Mouse (Mus musculus): Measurements from ENCODE around the gene Slc38a4.

The Slc38a4 gene

DNA sequence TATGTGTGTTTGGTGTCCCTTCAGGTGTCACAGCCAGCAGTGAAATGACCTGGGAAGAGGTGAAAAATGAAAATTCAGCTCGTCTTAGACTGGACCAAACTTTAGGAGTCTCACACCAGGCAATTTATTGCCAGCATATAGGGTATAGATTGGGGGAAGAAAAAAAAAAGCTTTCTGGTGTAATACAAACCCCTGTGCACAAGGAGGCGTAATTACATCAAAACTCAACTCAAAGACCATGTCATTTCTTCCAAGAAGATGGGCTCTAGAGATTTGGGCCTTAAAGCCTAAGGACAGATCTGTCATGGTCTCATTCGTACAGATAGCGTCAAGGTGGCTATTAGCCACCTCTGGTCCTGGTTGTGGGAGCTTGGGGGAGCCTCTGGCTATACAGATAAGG, 86.0 kb downstream of the Slc38a4 start:
- no peak for DNase-seq (ENCODE audit: low spot score in 2 of 2)

DNA sequence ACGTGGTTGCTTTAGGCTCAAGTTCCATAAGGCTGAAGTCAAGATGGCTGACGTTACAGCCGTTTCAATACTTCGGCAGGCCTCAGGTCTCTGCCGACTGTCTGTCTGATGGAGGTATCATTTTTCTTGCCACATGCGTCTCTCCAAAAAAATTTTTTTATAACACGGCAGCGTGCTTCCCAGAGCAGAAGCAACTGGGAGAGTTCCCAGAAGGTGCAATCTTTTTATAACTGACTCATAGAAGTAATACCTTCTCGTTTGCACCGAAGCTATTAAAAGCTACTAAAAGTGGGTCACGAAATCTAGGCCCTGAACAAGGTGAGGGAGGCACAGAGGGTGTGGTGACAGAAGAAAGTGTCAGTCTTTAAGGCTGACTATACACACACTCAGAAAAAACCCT, 87.0 kb downstream of the Slc38a4 start:
- no peak for DNase-seq (ENCODE audit: low spot score in 2 of 2)

DNA sequence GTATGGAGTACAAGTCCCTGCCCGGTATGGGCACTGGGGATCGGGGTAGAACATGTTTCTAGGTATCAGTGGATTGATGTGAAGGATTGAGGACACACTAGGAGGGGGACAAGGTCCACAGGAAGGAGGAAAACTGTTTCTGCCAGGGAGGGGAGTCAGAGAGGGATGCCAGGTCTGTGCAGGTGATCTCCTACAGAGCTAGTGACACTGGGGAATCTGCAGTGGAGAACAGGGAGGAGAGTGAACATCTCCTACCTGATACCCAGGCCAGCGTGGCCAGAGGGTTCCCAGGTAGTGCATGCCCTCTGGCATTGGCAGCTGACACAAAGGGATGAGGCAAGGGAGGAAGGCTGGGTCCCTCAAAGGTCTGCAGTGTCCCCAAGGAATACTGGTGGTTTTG, 89.4 kb downstream of the Slc38a4 start:
- no peak for DNase-seq (ENCODE audit: low spot score in 2 of 2)

DNA sequence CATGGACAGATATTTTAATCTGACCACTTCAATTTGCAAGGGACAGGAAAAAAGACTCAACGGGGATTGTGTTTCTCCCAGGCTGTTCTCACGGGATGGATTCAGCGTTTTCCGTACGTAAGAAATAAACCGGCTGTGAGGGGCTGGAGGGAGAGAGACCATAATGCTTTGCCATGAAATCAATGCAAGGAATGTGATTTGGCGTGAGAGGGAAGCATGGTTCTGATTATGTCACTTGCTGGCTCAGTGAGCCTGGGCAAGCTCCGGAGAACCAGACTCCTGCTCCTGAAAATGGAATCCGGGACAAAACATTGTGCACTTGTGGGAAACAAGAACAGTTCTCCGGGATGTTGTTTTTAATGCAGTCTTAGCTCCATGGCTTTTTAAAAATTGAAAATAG, 92.0 kb downstream of the Slc38a4 start:
- no peak for DNase-seq (ENCODE audit: low spot score in 2 of 2)

DNA sequence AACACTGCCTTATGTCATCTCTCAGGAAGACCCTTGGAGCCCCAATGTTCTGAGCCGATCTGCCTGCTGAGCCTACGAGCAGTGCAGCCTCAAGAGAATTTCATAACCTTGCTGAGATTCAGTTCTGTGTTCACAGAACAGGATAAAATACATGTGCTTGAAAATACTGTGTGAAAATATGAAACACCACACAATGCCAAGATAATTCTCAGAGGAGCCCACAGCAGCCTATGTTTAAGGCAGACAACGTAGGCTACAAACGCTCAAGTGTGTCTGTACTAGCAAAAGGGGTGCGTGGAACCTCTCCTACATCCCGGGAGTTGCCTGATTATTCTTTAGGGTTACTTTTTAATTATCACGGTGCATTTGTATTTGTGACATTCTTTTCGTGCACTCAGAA, 92.4 kb downstream of the Slc38a4 start:
- DNase-seq (ENCODE audit: low spot score in 2 of 2) = no peak

DNA sequence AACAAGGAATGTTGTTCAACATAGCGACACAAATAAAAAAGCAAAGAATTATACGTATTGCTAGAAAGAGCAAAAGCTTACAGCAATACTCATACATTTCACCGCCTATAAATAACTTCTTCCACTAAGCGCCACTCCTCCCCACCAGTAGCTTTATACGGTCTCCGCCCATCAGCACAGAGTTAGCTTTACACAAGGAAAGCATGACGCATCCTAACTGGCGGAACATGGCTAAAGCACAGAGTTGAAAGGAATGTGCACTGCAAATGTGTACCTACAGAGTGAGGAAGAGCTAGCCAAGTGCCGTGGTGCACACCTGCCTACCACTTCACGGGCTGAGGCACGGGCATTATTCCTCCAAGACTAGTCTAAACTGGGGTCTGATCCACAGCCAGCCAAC, 95.4 kb downstream of the Slc38a4 start:
- DNase-seq (ENCODE audit: low spot score in 2 of 2) = no peak

DNA sequence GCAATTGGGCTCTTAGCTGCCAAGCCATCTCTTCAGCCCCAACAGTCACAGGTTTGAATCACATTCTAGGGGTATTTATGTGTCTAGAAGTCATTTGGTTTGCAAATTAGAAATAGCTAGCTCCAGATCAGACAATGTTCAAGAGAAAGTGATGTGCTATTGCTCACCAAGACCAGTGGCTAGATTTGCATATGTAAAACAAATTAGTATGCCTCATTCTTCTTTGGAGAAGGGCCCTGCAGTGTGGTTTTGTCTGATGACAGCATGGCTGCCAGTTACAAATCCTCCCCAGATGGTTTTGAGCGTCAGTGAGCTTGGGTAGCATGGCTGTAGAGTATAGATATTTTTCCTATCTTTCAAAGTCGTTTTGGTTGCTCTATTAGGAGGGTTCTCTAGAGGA, 96.5 kb downstream of the Slc38a4 start:
- no peak for DNase-seq (ENCODE audit: low spot score in 2 of 2)

DNA sequence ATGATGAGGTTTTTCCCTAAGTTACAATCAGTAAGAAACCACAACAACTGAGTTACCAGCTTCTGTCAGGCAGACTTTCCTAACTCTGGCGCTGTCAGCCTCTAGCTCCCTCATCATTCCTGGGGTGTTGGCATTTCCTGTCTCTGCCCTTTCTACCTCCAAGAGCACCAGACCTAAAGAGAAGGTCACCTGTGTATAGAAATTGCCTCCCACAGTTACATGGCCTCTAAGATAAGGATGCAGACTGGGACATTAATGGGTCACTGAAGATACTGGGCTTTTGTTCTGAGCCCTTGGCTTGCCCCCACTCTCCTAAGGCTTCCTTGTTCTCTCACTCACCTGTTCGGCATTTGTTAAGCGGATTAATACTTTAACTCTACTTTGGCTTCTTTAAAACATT, 99.1 kb downstream of the Slc38a4 start:
- no peak for DNase-seq (ENCODE audit: low spot score in 2 of 2)

DNA sequence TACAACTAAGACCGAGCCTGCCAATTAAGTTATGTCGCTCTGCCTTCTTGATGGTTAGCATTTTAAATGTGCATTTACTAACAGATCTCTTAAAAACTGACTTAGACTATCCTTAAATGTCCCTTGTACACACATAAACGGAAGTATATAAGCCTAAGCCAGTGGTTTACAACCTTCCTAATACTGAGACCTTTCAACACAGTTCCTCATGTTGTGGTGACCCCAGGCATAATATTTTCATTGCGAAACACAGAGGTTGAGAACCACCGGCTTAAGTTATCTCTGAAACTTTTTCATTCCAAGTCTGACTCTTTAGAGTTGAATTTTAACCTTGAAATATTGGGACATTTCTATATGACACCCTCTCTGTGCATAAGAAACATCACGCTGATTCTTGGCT, 101.4 kb downstream of the Slc38a4 start:
- DNase-seq (ENCODE audit: low spot score in 2 of 2) = no peak

DNA sequence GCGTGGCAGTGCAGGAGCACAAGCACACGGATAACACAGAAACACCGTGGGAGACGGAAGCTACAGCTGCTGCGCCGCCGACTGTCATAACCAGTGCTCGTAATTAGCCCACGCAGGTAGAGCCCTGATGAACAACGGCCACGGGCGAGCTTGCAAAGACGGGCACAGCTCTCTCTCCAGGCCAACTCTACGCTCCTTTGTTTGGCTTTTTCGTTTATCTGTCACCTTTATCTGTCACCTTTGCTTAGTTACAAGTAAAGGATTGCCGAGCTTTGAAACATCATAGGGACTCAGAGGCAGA, 101.9 kb downstream of the Slc38a4 start:
- DNase-seq (ENCODE audit: low spot score in 2 of 2) = no peak

DNA sequence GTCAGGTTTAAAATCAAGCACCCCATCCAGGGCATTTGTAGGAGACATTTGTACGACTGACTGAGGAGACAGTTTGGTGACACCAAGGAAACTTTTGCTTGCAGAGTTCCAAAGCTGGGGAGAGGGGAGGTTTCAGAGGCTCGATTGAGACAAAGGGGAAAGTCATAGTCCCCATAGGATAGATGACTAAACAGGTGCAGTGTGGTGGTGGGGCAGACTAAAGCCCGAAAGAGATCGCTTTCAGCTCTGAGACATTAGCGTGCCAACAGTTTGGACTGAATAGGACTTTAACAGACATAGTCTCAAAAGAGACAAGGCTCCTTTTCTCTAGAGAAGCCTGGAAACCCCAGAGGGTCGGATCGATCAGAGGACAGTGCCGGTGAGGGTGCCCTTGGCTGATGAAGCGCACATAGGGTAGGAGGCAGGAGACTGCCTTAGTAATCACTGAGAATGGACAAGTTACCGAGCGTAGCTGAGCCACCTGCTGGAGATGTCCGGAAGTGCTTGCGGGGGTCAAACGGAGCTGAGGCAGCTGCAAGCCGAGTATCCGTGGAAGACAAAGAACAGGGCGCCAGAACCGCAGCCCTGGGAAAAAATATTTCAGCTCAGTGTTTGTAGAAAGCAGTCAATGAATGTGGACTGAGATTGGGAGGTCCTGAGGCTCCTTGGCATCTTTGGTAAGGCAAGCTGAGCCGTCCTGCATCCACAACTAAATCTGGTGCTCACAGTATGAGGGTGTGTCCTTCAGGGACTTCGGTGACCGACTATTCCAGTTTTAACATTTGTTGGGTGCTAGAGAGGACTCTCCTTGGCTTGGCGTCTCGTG, 102.4 kb downstream of the Slc38a4 start:
- DNase-seq (ENCODE audit: low spot score in 2 of 2) = peak; percentile 50 to 72

DNA sequence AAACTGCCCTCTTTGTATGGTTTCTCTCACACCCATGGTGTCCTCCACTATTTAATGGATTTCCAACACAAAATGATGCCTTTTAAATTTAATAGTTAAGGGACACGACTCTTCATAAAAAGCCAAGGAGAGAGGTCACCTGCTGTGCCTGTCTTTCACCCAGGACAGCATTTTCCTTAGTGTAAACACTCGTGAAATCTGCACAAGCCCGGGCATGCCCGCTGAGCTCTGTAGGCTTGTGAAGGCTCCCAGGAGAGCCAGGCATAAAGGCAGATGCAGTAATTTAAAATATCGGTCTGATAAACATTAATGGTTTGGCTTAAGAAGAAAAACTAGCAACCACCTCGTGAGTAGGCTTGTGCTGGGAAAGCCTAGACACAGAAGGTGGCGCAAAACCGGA, 103.3 kb downstream of the Slc38a4 start:
- DNase-seq (ENCODE audit: low spot score in 2 of 2) = peak in 1 of 2 experiments; percentile 40

DNA sequence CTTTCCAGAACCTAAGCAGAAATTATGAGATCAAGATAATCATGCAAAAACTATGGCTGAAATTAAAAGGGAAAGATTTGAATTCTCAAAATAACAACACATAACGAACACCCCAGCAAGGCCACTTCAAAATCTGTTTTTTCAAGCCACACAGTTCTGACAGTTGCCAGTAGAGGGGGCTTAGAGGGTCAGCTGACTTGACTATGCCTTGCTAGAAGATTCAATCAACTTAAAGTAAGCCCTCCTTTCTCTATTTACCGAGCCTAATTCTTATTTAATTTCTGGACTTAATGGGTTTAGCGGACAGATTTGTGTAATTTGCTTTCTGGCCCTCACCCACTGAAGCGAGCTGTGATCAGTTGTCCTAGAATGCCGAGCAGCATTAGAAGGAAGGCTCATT, 104.0 kb downstream of the Slc38a4 start:
- no peak for DNase-seq (ENCODE audit: low spot score in 2 of 2)

DNA sequence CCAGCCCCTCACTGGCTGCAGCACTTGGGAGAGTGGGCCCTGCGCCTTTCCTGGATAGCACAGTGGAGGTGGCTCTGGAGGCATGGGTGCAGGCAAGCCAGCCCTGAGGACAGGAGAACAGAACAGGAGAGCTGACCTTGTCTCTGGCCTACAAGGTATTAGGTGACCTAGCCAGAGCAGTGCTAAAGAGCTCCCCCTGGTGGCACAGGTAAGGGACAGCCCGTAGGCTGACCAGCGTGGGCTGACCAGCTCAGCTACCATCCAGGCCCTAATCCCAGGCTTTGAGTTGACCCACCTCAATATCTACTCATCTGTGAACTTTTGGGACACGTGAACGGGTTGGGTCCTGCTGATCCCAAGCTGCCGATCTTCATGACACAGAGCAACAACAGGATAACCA, 107.3 kb downstream of the Slc38a4 start:
- DNase-seq (ENCODE audit: low spot score in 2 of 2) = peak; percentile 35 to 55

Measured in urinary bladder, adult 18-20 months (tissue).